Mouse (Mus musculus): ENCODE measurements around the gene Gnmt.

Gnmt gene

DNA sequence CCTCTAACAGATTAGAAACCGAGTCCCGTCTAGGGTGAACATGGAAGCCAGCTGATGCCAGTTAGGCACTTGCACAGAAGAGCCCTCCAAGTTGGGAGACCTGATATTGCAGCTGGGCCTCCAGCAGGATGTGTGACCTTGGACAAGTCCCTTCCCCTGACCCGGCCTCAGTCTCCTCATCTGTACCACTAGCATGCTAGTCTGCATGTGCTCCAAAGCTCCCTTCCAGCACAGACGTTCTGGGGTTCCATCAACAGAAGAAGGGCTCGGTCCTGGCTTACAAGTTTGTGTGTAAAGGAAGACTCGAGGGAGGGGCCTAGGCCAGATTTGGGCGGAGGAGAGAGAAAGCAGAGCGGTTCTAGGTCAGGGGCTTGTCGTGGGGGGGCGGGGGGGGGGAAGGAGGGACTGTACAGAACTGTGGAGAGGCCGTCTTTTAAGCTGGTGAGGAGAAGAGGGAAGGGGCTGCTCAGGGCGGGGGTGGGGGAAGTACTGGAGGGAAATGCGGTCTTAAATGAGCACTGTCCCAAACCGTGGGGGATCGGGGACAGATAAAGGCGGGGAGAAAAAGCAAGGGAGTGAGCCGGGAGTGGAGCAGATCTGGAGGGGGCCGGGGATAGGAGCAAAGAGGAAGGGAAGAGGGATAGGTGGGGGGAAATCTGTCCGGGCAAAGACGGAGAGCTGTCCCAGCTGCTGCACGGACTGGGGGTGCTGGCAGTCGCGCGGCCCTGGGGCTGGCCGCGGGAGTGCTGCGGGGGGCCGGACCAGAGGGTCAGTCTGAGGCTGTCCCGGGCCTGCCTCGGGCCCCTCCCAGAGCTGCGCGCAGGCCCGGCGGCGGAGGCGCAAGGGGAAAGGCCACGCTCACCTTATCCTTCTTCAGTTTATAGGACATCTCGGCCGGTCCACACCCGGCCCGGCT, 24.7 kb downstream of the Gnmt start:
- DNase-seq (ENCODE audit: low read depth, low spot score) = no peak

DNA sequence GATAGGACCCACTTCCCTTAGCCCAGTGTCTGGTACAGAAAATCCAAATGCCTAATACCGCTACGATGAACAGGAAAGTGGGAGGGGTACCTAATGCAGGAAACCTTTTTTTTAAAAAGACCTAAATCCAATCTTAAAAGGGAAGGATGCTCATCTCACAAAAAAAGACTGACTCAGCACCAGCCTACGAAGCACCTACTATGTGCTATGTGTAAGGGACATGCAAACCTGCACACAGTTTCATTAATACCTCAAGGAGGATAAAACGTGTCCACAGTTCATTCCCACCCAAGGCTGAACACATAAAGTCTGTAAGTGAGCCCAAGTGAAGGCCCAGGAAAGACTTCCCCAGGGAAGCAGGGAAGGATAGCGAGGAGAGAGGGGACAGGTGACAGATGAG, 26.5 kb downstream of the Gnmt start:
- no peak for DNase-seq (ENCODE audit: low read depth, low spot score)

GRCm38 (mm10) chr17:46702100-46702499, 26.9 kb downstream of the Gnmt start:
- no peak for DNase-seq (ENCODE audit: low read depth, low spot score)

DNA sequence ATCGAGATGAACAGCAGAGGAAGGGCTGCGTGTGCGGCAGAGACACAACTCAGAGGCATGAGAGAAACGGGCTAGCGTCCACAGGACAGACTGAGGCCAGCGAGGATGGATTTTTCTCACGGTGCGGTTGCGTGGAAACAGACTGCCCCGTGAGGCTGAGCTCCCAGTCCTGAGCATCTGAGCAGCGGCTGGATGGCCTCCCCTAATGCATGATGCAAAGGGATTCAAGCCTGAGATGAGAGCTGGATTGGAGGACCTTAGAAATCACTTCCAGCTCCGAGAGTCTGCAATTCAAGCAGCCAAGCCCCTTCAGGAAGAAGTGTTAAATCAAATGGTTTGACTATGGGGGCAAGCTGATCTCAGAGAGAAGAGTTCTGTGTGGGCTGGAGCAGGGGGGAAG, 27.5 kb downstream of the Gnmt start:
- DNase-seq (ENCODE audit: low read depth, low spot score) = no peak

GRCm38 (mm10) chr17:46699912-46700311, 29.1 kb downstream of the Gnmt start:
- DNase-seq (ENCODE audit: low read depth, low spot score) = no peak

- DNase-seq (ENCODE audit: low read depth, low spot score) = no peak
These were observed 29.7 kb downstream of the Gnmt start for GRCm38 (mm10) chr17:46699245-46699644.

DNA sequence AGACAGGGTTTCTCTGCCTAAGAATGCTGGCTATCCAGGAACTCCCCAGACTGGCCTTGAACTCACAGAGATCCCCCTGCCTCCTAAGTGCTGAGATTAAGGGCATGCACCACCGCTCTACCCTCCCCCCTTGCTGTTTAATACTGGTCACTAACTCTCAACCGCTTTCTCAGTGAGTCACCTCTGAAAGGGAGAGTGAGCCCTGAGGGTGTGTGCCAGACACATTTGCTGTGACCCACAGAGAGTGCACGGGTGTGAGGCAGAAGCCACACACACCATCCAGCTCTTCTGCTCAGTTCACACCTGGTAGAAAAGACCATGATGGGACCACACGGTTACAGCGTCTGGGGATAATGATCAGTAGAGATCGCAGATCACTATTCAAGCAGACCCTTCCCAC, 30.5 kb downstream of the Gnmt start:
- DNase-seq (ENCODE audit: low read depth, low spot score) = no peak

- DNase-seq (ENCODE audit: low read depth, low spot score) = no peak
These were observed 34.4 kb downstream of the Gnmt start for GRCm38 (mm10) chr17:46694517-46695063.

DNA sequence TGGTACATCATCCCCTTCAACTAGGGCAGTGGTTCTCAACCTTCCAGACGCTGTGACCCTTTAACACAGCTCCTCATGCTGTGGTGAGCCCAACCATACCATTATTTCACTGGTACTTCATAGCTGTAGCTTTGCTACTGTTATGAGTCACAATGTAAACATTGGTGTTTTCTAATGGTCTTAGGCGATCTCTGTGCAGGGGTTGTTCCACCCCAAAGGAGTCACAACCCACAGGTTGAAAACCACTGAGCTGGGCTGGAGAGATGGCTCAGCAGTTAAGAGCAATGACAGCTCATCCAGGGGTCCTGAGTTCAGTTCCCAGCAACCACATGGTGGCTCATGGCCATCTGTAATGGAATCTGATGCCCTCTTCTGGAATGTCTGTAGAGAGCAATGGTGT, 37.6 kb downstream of the Gnmt start:
- no peak for DNase-seq (ENCODE audit: low read depth, low spot score)

- DNase-seq (ENCODE audit: low read depth, low spot score) = no peak
These were observed 38.3 kb downstream of the Gnmt start for GRCm38 (mm10) chr17:46690665-46691064.

DNA sequence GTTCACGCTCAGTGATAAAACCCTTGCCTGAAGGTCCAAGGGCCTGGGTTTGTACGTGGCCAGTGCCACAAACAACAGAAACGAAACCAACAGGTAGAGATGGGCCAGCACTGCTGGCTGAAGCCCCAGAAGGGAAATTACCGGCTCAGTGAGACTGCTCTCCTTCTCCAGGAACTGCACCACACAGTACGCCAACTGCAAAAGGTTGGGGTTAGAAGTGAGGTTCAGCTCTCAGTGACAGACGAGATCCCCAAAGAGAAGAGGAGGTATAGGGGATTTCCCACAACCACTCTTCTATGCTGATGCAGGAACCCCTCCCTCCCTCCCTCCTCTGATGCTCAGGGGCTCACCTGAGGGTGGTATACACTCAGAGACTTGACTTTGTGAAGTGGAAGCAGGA, 43.1 kb downstream of the Gnmt start:
- DNase-seq (ENCODE audit: low read depth, low spot score) = no peak

DNA sequence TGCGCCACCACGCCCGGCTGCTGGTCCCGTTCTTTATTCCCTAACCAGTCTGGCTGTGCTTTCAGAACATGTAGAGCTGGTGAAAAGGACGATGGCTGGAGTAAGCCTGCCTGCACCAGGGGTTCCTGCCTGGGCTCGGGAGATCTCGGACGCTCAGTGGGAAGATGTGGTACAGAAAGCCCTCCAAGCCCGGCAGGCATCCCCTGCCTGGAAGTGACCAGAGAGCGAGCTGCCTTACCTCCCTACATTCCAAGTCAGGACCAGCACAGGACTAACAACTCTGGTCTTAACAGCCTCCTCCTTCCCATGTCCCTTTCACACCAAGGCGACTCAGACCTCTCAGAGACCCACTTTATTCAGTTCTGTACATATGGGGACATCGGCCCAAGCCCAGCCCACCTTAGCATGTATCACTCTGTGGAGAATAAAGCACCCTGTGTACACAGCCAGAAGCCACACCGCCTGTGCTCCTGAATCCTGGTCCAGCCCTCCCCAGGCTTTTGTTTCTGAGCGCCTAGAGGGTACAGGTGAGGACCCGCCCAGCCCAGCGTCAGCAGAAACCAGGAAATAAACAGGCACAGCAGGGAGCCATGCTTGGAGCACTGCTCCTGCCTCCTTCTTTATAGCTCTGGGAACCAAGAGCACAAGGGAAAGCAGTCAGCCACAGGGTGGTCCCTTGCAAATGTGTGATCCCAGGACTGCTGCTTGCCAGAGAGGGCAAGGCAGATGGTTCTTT, 46.1 kb downstream of the Gnmt start:
- DNase-seq (ENCODE audit: low read depth, low spot score) = no peak

GRCm38 (mm10) chr17:46681466-46682118, 47.4 kb downstream of the Gnmt start:
- no peak for DNase-seq (ENCODE audit: low read depth, low spot score)

DNA sequence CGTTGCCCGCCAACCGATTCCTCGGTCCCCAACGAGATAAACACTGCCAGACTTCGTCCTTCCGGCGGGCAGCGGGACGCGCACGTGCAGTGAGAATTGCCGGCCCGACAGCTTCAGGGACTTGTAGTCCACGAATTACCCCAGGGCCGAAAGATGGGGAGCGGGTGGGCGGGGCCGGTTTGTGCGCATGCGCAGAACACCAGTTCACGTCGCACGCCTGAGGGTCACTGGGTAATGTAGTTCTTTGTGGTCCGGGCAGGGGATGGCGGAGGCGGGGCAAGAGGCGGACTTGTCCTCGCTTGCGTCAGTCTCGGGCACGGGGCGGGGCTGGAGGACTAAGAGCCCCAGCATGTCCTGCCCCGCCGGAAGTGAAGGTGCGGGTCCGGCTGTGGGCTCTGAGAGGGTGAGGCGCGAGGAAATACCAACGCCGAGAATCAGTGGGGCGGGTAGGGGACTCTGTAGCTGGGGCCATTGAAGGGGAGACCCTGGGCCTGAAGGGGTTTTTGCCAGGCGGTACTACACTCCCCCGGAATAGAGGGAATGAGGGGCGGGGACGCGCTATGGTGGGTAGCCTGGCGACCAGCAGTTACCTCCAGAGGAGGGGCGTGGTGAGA, 48.1 kb downstream of the Gnmt start, which contains the start of gene Klhdc3:
Gene Klhdc3, minus strand, starts transcription at position 155 of the 614 bp plus-strand sequence.
- peak; percentile 98 for DNase-seq (ENCODE audit: low read depth, low spot score)

- DNase-seq (ENCODE audit: low read depth, low spot score) = peak; percentile 54
These were observed 48.9 kb downstream of the Gnmt start for GRCm38 (mm10) chr17:46679843-46680759.

DNA sequence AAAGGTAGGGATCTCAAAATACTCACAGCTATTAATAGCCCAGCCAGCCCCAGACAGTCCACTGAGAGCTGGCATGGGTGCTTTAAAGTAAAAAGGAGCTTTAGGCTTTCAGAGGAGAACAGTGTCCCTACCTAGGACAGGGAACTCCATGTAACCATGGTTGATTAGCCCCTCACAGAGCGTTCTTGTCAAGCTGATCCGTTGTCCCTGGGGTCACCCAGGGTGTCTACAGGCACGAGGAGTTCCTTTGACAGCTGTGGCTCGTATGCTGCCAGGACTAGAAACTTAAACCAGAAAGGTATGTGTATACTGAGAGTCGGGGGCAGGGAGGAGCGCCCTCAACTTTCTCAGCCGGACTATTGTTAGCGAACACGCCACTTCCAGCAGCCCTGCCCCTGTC, 50.1 kb downstream of the Gnmt start:
- no peak for DNase-seq (ENCODE audit: low read depth, low spot score)

DNA sequence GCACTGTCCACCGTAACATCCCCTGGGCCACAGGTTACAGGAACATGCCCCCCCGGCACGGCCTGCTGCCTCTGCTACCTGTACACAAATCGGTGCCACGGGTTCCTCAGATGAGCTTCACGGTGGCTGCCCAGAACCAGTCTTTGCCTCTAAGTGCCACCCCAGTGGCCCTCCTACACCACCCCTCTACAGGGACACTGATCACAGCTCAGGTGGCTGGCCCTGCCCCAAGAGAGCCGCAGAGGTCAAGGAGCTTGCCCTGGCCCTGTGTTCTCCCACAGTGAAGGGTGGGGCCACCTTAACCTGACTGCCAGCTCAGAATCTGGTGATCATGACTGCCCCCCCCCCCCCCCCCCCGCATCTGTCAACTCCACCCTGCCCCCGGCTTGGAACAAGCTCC, 50.6 kb downstream of the Gnmt start, which contains the start of gene Mea1:
Gene Mea1, plus strand, starts transcription at position 378 of the 400 bp plus-strand sequence.
- DNase-seq (ENCODE audit: low read depth, low spot score) = no peak

All from forelimb bud, embryonic 11.5 days (tissue).